Mouse (Mus musculus): ENCODE measurements at regions not wholly inside any gene's neighbourhood (a gene's known extent, or its start where the extent isn't known, plus 50 kb on each side); places are given as distances from the start of the nearest gene placed in this dataset.

DNA sequence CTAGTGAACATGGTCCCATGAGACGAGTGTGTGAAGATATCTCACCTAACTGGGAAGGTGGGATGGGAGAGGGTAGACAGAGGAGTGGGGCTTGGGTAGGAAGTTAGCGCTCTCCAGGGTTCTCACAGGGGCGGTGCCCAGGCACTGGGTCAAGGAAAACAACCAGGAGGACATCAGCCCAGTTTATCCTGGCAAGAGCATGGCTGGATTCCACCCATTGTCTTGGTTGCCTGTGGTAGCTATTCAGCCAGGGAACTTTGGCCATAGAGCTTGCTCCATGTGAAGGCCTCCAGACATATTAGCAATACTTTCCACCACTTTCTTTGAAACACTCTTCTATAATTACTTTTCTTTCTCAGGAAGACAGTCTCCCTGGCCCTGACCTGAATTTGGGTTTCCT is 131.4 kb downstream of the 1700020N01Rik start:
- TF ChIP-seq CTCF (IDR thresholded peaks at IDR 0.05; ENCODE audit: extremely low read depth, insufficient read length, insufficient replicate concordance, low read depth, low read length) (no peak), POLR2A (IDR thresholded peaks at IDR 0.05; ENCODE audit: low read depth, low read length) (no peak)
